Mouse (Mus musculus) monocyte, adult 5-6 weeks (primary cell): ENCODE results near the gene Uhrf1bp1l. TPM values are rescaled to one million over a fixed set of nuclear protein-coding genes. Genes with fewer than 3 reads are reported as not detected.

Source experiments
- ATAC-seq: fragments of 153-309, 156-312 bp; replicated peaks from 2 replicates; pipeline ENCODE4 v1.8.0; 2017; ENCODE audit warnings: mild to moderate bottlenecking; ENCODE audit not compliant: low TSS enrichment, insufficient number of reproducible peaks, severe bottlenecking, poor library complexity, low FRiP score
- total RNA-seq: library from RNA; stranded (forward); fragments of 200-1000, 200-491, 200-594 nt; gene quantifications from 3 replicates; pipeline ENCODE4 v1.2.3, GENCODE M21; 2017

Uhrf1bp1l gene
- total RNA-seq, 1 experiment from 2014 or later = 39.8 TPM

DNA sequence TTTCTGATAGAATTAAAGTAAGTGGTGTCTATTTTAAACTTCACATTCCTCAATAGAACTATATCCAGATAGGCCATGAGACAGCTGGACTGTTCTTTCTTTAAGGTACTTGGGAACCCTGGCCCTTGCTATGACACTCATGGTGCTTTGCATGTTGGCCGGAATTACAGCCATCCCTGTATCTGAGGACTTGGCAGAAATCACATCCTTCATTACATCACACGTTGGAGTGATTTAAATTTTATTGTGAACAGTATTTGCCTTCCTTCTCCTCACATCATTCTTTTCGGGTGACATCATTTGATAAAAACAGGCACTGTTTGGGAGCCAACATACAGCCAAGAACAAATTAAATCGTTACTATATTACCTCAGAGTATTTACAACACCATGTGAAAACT lies 74.4 kb downstream of the Uhrf1bp1l start:
- ATAC-seq = no peak

DNA sequence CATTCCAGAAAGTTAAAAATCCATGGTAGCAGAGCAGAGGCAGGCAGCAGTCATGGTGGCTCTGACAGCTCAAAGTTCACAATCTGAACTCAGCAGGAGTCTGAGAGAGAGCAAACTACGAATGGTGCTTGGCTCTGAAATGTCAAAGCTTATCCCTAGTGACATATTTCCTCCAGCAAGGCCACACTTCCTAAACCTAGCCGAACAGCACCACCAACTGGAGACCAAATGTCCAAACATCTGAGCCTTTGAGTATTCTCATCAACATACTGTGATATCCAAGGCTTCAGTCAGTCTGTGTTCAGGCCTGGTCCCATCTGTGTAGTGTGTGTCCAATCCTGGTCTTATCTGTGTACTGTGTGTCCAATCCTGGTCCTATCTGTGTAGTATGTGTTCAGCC lies 79.1 kb downstream of the Uhrf1bp1l start:
- 0 out of 2 replicates have a peak, but pooled peaks have one; percentile 47 for ATAC-seq

DNA sequence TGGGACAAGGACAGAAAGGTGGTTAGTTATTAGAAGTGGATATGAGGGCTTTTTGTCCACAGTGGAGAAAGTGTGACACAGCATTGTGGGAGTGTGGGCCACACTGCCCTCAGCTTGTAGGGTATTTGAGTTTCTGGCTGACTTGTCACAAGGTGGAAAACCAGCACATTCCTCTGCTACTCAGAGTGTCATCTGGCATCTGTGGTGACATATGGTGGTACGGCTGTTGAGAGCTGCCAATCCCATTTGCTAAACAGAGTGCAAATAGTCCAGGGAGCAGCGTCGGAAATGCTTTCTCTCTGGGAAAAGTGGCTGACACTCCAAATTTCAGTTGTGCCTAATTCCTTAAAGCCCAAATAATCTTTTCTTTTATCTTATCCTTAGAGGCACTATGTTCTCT lies 82.1 kb downstream of the Uhrf1bp1l start:
- no peak for ATAC-seq

DNA sequence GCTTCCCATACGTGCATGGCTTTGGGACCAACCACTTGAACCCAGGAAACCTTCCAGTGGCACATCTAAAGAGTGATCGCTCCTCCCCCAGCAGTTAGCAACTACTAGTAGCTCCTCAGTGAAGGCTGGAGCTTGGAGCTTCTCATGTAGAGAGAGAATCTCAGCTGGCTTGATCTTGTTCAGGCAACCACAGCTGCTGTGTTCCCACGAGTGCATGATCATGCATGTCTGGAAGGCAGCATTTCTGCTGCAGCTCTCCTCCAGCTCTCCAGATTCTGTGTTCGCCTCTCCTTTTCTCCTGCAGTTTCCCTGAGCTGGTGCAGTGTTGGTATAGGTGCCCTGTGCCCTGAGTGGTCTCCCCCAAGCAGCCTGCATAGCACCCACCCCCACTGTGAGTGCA lies 87.5 kb downstream of the Uhrf1bp1l start:
- no peak for ATAC-seq

GRCm38 (mm10) chr10:89833166-89833565 lies 88.4 kb downstream of the Uhrf1bp1l start:
- ATAC-seq = no peak

DNA sequence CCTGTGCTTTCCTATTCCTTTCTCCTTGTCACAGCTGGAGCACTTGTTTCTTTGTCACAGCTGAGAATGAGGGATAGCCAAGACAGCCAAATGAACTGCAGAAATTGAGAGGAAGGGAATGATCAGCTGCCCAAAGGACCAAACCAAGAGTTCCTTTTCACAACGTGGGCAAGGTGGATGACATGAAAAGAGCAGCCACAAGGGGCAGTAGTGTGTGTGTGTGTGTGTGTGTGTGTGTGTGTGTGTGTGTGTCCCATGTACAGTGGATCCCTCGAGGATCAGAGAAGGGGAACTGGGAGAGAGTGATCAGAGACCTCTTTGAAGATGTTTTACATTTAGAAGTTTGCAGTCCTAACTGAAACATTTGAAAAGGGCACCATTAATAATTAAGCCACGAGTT lies 92.7 kb downstream of the Uhrf1bp1l start:
- ATAC-seq = no peak

- no peak for ATAC-seq
These were observed 94.0 kb downstream of the Uhrf1bp1l start for GRCm38 (mm10) chr10:89838834-89839233.

DNA sequence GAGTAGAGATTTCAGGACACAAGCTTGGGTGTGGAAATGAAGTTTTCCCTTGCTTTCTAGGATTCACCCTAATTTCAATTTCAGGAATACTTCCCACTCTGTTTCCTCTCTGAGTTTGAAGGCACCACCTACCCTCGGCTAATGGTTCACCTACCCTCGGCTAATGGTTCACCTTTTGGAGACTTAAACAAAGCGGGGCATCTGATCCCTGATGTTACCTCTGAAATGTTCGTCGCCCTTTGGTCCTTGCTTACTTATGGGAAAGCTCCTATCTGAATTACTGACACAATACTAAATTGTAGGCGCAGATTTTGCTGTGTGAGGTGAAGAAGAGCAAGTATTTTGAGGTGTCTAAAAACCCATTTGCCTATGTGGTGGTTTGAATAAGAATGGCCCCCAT lies 106.2 kb downstream of the Uhrf1bp1l start:
- ATAC-seq = no peak

DNA sequence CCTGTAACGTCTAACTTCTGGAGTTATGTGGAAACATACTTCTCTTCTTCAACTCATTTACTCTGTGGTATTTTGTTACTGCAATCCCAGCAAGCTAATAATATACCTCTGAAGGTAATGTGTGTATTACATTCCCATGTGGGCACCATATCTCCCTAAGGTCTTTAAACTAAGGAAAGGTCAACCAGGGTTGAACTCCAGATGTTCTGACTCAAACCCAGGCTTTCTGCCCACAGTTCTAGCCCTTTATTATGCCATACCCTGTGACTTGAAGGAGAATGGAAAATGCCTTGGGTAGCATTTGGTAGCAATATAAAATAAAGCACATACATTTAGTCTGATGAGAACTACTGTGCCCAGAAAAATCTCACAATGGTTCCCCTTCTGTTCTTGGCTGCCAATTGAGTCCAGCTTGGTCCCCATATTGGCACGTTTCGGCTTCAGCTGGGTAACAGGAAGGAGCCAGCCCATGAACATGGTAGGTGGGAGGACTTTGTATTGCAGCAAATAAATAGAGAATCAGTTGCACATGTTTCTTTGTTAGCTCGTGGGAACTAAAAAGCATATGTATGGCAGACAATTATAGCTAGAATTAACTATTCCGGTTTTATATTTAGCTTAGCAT lies 110.6 kb downstream of the Uhrf1bp1l start:
- ATAC-seq = no peak

DNA sequence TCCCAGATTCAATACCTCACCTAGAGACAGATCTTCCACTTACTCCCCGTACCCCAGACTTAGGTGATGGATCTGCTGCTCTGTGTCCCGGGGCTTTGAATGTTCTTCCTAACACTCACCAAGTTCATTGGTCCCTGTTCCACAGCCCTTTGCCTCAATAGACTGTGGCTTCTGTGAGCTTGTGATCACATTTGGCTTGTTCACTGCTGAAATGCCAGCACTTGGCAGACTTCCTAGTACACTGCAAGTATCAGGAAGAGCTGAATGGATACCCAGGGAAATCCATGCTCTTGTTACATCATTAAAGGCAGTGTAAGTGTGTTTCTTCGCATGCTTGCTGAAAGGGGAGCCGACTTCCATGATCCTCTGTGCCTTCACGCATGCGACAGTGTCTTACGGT lies 111.5 kb downstream of the Uhrf1bp1l start:
- no peak for ATAC-seq

- no peak for ATAC-seq
These were observed 123.4 kb downstream of the Uhrf1bp1l start for GRCm38 (mm10) chr10:89868211-89868610.

GRCm38 (mm10) chr10:89868836-89869235 lies 124.0 kb downstream of the Uhrf1bp1l start:
- ATAC-seq = no peak

Other genes starting within 250 kb of the Uhrf1bp1l start
- gene Nr1h4, start 211.4 kb upstream of the Uhrf1bp1l start, total RNA-seq = not detected in 3 replicates
- 0.19 TPM in 1 of 3 replicates, not detected in the others for gene Slc17a8, start 123.7 kb upstream of the Uhrf1bp1l start, total RNA-seq
- 29.8 to 47.8 TPM (median 34.8 TPM) in 3 replicates for gene Scyl2, start 58.7 kb upstream of the Uhrf1bp1l start, total RNA-seq
- gene Actr6, start 12.7 kb upstream of the Uhrf1bp1l start, total RNA-seq = 15.6 to 21.6 TPM (median 18.0 TPM) in 3 replicates
- 0.43 TPM in 1 of 3 replicates, not detected in the others for gene Anks1b, start 128.5 kb downstream of the Uhrf1bp1l start, total RNA-seq